ENCODE assay signal across 10 mouse cellular contexts in the genomic region with DNA sequence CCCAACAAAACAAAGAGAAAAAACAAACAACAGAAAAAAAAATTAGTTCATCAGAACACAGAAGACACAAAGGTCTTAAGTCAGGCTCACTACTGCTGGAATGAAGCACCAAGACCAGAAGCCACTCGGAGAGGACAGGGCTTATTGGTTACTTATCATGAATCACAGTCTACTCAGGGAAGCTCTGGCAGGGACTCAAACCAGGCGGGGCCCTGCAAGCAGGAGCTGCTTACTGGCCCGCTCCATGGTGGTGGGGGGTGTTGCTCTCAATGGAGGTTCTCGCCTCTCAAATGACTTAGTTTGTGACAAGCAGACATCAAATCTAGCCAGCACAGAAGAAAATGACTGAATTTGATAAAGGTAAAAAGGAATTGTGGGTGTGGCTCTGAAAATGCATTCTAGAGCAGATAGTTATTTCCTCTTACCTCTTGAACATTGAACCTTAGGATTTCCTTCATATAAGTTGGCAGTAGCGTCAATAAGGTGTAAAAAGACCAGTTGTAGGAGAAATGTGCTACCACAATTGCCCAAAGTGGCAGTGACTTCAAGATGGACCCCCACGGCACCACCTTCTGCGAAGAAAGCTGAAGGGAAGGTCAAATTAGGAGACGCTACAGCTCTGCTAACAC. TPM values are rescaled to one million over a fixed set of nuclear protein-coding genes. Genes with fewer than 3 reads are reported as not detected.
DNase-seq lines count a peak whose midpoint lies in the region; ATAC-seq lines count a peak whose summit lies in the region.
"Had no signal": no experiment of that assay in that cellular context is flagged by ENCODE, and none has a peak within 500 bp of the region (broad histone marks: within the 10 kb centered on the region; RNA-seq: fewer than 3 reads in every experiment).

No protein-coding gene starts in this region.

- peak; percentile 86 for ATAC-seq in intestine, embryonic 16.5 days
- ATAC-seq in liver, embryonic 11.5 days (replicated peaks; ENCODE audit: low FRiP score): 0 out of 2 replicates have a peak, but pooled peaks have one; percentile 56
- ATAC-seq in erythroid progenitor cell, adult 5-6 weeks (replicated peaks; ENCODE audit: low FRiP score, poor library complexity, severe bottlenecking): no peak
- no peak for ATAC-seq in hindbrain, embryonic 12.5 days (ENCODE audit: low FRiP score)

- no peaks in the 10 kb centered on the region for H3K4me1 ChIP-seq in intestine, embryonic 16.5 days (ENCODE audit: control insufficient read depth, insufficient read depth, low read length)
- peaks cover 4% of the 10 kb centered on the region for H3K4me1 ChIP-seq in liver, embryonic 11.5 days (replicated peaks; ENCODE audit: control insufficient read depth, insufficient read depth, low read length)
- no peaks in the 10 kb centered on the region for H3K4me1 ChIP-seq in hindbrain, embryonic 12.5 days

- no peaks in the 10 kb centered on the region for H3K9me3 ChIP-seq in intestine, embryonic 16.5 days (ENCODE audit: control insufficient read depth, low read length)
- no peaks in the 10 kb centered on the region for H3K9me3 ChIP-seq in liver, embryonic 11.5 days (ENCODE audit: control insufficient read depth, low read length)
- no peaks in the 10 kb centered on the region for H3K9me3 ChIP-seq in hindbrain, embryonic 12.5 days (replicated peaks)

- H3K4me3 ChIP-seq in intestine, embryonic 16.5 days (ENCODE audit: low read length): no peak overlapping the region
- no peak overlapping the region for H3K4me3 ChIP-seq in liver, embryonic 11.5 days (ENCODE audit: low read depth, low read length)
- no peak overlapping the region for H3K4me3 ChIP-seq in hindbrain, embryonic 12.5 days
- H3K4me3 ChIP-seq: myocyte had no signal

- 74% methylated on average over 8 of the region's 8 CpGs for WGBS in intestine, embryonic 16.5 days
- WGBS in liver, embryonic 11.5 days: 73% methylated on average over 8 of the region's 8 CpGs
- 86% methylated on average over 8 of the region's 8 CpGs for WGBS in hindbrain, embryonic 12.5 days

- peak overlapping the region; percentile 38; the same call in 1 of the 2 replicates for H3K27ac ChIP-seq in intestine, embryonic 16.5 days (ENCODE audit: low read length)
- no peak overlapping the region for H3K27ac ChIP-seq in liver, embryonic 11.5 days (ENCODE audit: low read depth, low read length)
- H3K27ac ChIP-seq in hindbrain, embryonic 12.5 days: no peak overlapping the region

- peak; percentile 22 for DNase-seq in urinary bladder, postnatal 14 days (ENCODE audit: low spot score)
- DNase-seq in urinary bladder, postnatal 4 days (ENCODE audit: low spot score in 2 of 2): no peak
- no peak for DNase-seq in liver, embryonic 11.5 days (ENCODE audit: low spot score)
- DNase-seq in left cerebral cortex, postnatal 36 days (ENCODE audit: low spot score in 2 of 2): no peak
- DNase-seq: cerebellum, adult 11 months; thymus, postnatal 25 days had no signal

- no peak overlapping the region for H3K4me2 ChIP-seq in intestine, embryonic 16.5 days (ENCODE audit: low read depth, low read length)
- no peak overlapping the region for H3K4me2 ChIP-seq in liver, embryonic 11.5 days
- no peak overlapping the region for H3K4me2 ChIP-seq in hindbrain, embryonic 12.5 days (replicated peaks)

- no peaks in the 10 kb centered on the region; the same call in 1 of the 2 replicates for H3K36me3 ChIP-seq in intestine, embryonic 16.5 days (ENCODE audit: control insufficient read depth, insufficient read depth, low read length)
- H3K36me3 ChIP-seq in liver, embryonic 11.5 days (ENCODE audit: control insufficient read depth, insufficient read depth, low read length): no peaks in the 10 kb centered on the region
- peaks cover 10% of the 10 kb centered on the region; the same call in 1 of the 2 replicates for H3K36me3 ChIP-seq in hindbrain, embryonic 12.5 days

- no peaks in the 10 kb centered on the region for H3K27me3 ChIP-seq in intestine, embryonic 16.5 days (replicated peaks; ENCODE audit: control insufficient read depth, insufficient read depth, low read length)
- H3K27me3 ChIP-seq in liver, embryonic 11.5 days (replicated peaks; ENCODE audit: control insufficient read depth, insufficient read depth, low read length): no peaks in the 10 kb centered on the region
- H3K27me3 ChIP-seq in hindbrain, embryonic 12.5 days: no peaks in the 10 kb centered on the region

- intact Hi-C loops in left cerebral cortex, postnatal 36 days (cut with DNase I): no loop called here

- no peak overlapping the region for H3K9ac ChIP-seq in intestine, embryonic 16.5 days (ENCODE audit: low read depth, low read length)
- no peak overlapping the region for H3K9ac ChIP-seq in liver, embryonic 11.5 days (ENCODE audit: low read depth, low read length)
- H3K9ac ChIP-seq in hindbrain, embryonic 12.5 days: no peak overlapping the region

RNA-seq across cellular contexts. Expression of a gene that starts 29.1 kb away (rescaled TPM):
- 91.1 and 136 TPM in 2 replicates for polyA plus RNA-seq in intestine, embryonic 16.5 days (2015; fragmentation: Nextera tagmentation; extraction: Ambion mirVana)
- 7.9 and 8.5 TPM in 2 replicates for polyA plus RNA-seq in liver, embryonic 11.5 days (2014; fragmentation: Nextera tagmentation; extraction: Ambion mirVana)
- 0.84 and 5.4 TPM in 2 replicates for total RNA-seq in erythroid progenitor cell, adult 5-6 weeks (2015; ENCODE audit: low replicate concordance)
- 1.8 and 2.8 TPM in 2 replicates for total RNA-seq in erythroid progenitor cell, adult 5-6 weeks (2017; ENCODE audit: low replicate concordance)
- total RNA-seq in left cerebral cortex, postnatal 36 days (2021): 10 to 100 TPM; 19.3 to 19.7 TPM
- polyA plus RNA-seq in hindbrain, embryonic 12.5 days (2016; fragmentation: Nextera tagmentation; extraction: Ambion mirVana): 15.1 and 16.9 TPM in 2 replicates

RNA-seq across cellular contexts. Expression of a gene that starts 56.6 kb away (rescaled TPM):
- polyA plus RNA-seq in intestine, embryonic 16.5 days (2015; fragmentation: Nextera tagmentation; extraction: Ambion mirVana): 4.1 and 4.9 TPM in 2 replicates
- polyA plus RNA-seq in liver, embryonic 11.5 days (2014; fragmentation: Nextera tagmentation; extraction: Ambion mirVana): 0.82 and 1.2 TPM in 2 replicates
- not detected in 2 replicates for total RNA-seq in erythroid progenitor cell, adult 5-6 weeks (2015; ENCODE audit: low replicate concordance)
- not detected in 2 replicates for total RNA-seq in erythroid progenitor cell, adult 5-6 weeks (2017; ENCODE audit: low replicate concordance)
- total RNA-seq in left cerebral cortex, postnatal 36 days (2021): under 1 TPM; 0.49 to 0.79 TPM
- polyA plus RNA-seq in hindbrain, embryonic 12.5 days (2016; fragmentation: Nextera tagmentation; extraction: Ambion mirVana): 3.6 and 4.2 TPM in 2 replicates

Comparison
In these comparisons a context has a peak if more than half of its experiments do, and no peak if none do; other contexts are left out.
1. ATAC-seq: peak in intestine, embryonic 16.5 days (single experiment) and liver, embryonic 11.5 days (single experiment); none in erythroid progenitor cell, adult 5-6 weeks (single experiment) and hindbrain, embryonic 12.5 days (single experiment).